Mouse (Mus musculus): Measurements from ENCODE around the gene Gm49325. TPM values are rescaled to one million over a fixed set of nuclear protein-coding genes. Genes with fewer than 3 reads are reported as not detected.

Gm49325 gene
- polyA plus RNA-seq, 1 experiment from 2014 or later: not detected

GRCm38 (mm10) chr10:77663949-77664665 is 58.1 kb downstream of the Gm49325 start:
- no peak for ATAC-seq (ENCODE audit: insufficient number of reproducible peaks, insufficient read depth, low FRiP score, low read depth)
- no peak overlapping the region for H3K27ac ChIP-seq (replicated peaks in 1 of 2; ENCODE audit: control insufficient read depth in 1 of 2, insufficient read depth in 1 of 2, low read depth in 2 of 2, low read length in 2 of 2)
- no peaks in the 10 kb centered on the region for H3K9me3 ChIP-seq (ENCODE audit: control insufficient read depth, low read length)
- H3K9ac ChIP-seq (ENCODE audit: low read length): no peak overlapping the region
- no peaks in the 10 kb centered on the region for H3K4me1 ChIP-seq (ENCODE audit: control insufficient read depth in 2 of 2, insufficient read depth in 2 of 2, low read length in 2 of 2)
- no peaks in the 10 kb centered on the region for H3K36me3 ChIP-seq (ENCODE audit: control insufficient read depth, insufficient read depth, low read length)
- no peak overlapping the region for H3K4me3 ChIP-seq (ENCODE audit: control insufficient read depth in 1 of 2, insufficient read depth in 1 of 2, low read depth in 1 of 2, low read length in 2 of 2)
- peak overlapping the region; percentile 41 for H3K4me2 ChIP-seq (ENCODE audit: low read length)
- 0 out of 2 replicates have a peak, but pooled peaks cover 6% of the 10 kb centered on the region for H3K27me3 ChIP-seq (ENCODE audit: control insufficient read depth, insufficient read depth, low read length)
- WGBS: 31% methylated on average over 43 of the region's 43 CpGs

- Histone ChIP-seq H3K36me3 (ENCODE audit: control insufficient read depth, insufficient read depth, low read length) (no peaks in the 10 kb centered on the region), H3K9ac (ENCODE audit: low read length) (no peak overlapping the region), H3K9me3 (ENCODE audit: control insufficient read depth, low read length) (no peaks in the 10 kb centered on the region), H3K27me3 (ENCODE audit: control insufficient read depth, insufficient read depth, low read length) (0 out of 2 replicates have a peak, but pooled peaks cover 6% of the 10 kb centered on the region), H3K4me2 (ENCODE audit: low read length) (no peak overlapping the region), H3K4me3 (ENCODE audit: control insufficient read depth in 1 of 2, insufficient read depth in 1 of 2, low read depth in 1 of 2, low read length in 2 of 2) (no peak overlapping the region), H3K27ac (replicated peaks in 1 of 2; ENCODE audit: control insufficient read depth in 1 of 2, insufficient read depth in 1 of 2, low read depth in 2 of 2, low read length in 2 of 2) (no peak overlapping the region), H3K4me1 (ENCODE audit: control insufficient read depth in 2 of 2, insufficient read depth in 2 of 2, low read length in 2 of 2) (no peaks in the 10 kb centered on the region)
- WGBS: 78% methylated on average over 8 of the region's 8 CpGs
- no peak for ATAC-seq (ENCODE audit: insufficient number of reproducible peaks, insufficient read depth, low FRiP score, low read depth)
Observed at GRCm38 (mm10) chr10:77666342-77666741, 60.3 kb downstream of the Gm49325 start.

GRCm38 (mm10) chr10:77667402-77667801 is 61.4 kb downstream of the Gm49325 start:
- no peaks in the 10 kb centered on the region for H3K9me3 ChIP-seq (ENCODE audit: control insufficient read depth, low read length)
- H3K27ac ChIP-seq (replicated peaks in 1 of 2; ENCODE audit: control insufficient read depth in 1 of 2, insufficient read depth in 1 of 2, low read depth in 2 of 2, low read length in 2 of 2): no peak overlapping the region
- no peaks in the 10 kb centered on the region for H3K4me1 ChIP-seq (ENCODE audit: control insufficient read depth in 2 of 2, insufficient read depth in 2 of 2, low read length in 2 of 2)
- H3K4me3 ChIP-seq (ENCODE audit: control insufficient read depth in 1 of 2, insufficient read depth in 1 of 2, low read depth in 1 of 2, low read length in 2 of 2): no peak overlapping the region
- no peak overlapping the region for H3K9ac ChIP-seq (ENCODE audit: low read length)
- H3K4me2 ChIP-seq (ENCODE audit: low read length): no peak overlapping the region
- 72% methylated on average over 4 of the region's 4 CpGs for WGBS
- ATAC-seq (ENCODE audit: insufficient number of reproducible peaks, insufficient read depth, low FRiP score, low read depth): no peak
- H3K36me3 ChIP-seq (ENCODE audit: control insufficient read depth, insufficient read depth, low read length): no peaks in the 10 kb centered on the region
- H3K27me3 ChIP-seq (ENCODE audit: control insufficient read depth, insufficient read depth, low read length): 0 out of 2 replicates have a peak, but pooled peaks cover 6% of the 10 kb centered on the region

GRCm38 (mm10) chr10:77670710-77671109 is 64.7 kb downstream of the Gm49325 start:
- 78% methylated on average over 4 of the region's 4 CpGs for WGBS
- H3K27ac ChIP-seq (replicated peaks in 1 of 2; ENCODE audit: control insufficient read depth in 1 of 2, insufficient read depth in 1 of 2, low read depth in 2 of 2, low read length in 2 of 2): no peak overlapping the region
- no peaks in the 10 kb centered on the region for H3K4me1 ChIP-seq (ENCODE audit: control insufficient read depth in 2 of 2, insufficient read depth in 2 of 2, low read length in 2 of 2)
- H3K36me3 ChIP-seq (ENCODE audit: control insufficient read depth, insufficient read depth, low read length): no peaks in the 10 kb centered on the region
- no peak overlapping the region for H3K9ac ChIP-seq (ENCODE audit: low read length)
- no peaks in the 10 kb centered on the region for H3K9me3 ChIP-seq (ENCODE audit: control insufficient read depth, low read length)
- no peak for ATAC-seq (ENCODE audit: insufficient number of reproducible peaks, insufficient read depth, low FRiP score, low read depth)
- H3K27me3 ChIP-seq (ENCODE audit: control insufficient read depth, insufficient read depth, low read length): peaks cover 3% of the 10 kb centered on the region
- H3K4me2 ChIP-seq (ENCODE audit: low read length): no peak overlapping the region
- H3K4me3 ChIP-seq (ENCODE audit: control insufficient read depth in 1 of 2, insufficient read depth in 1 of 2, low read depth in 1 of 2, low read length in 2 of 2): no peak overlapping the region

- no peak overlapping the region for H3K4me2 ChIP-seq (ENCODE audit: low read length)
- H3K4me3 ChIP-seq (ENCODE audit: control insufficient read depth in 1 of 2, insufficient read depth in 1 of 2, low read depth in 1 of 2, low read length in 2 of 2): no peak overlapping the region
- H3K36me3 ChIP-seq (ENCODE audit: control insufficient read depth, insufficient read depth, low read length): no peaks in the 10 kb centered on the region
- WGBS: 9% methylated on average over 4 of the region's 4 CpGs
- H3K27ac ChIP-seq (replicated peaks in 1 of 2; ENCODE audit: control insufficient read depth in 1 of 2, insufficient read depth in 1 of 2, low read depth in 2 of 2, low read length in 2 of 2): no peak overlapping the region
- H3K27me3 ChIP-seq (ENCODE audit: control insufficient read depth, insufficient read depth, low read length): peaks cover 11% of the 10 kb centered on the region
- H3K9ac ChIP-seq (ENCODE audit: low read length): no peak overlapping the region
- no peaks in the 10 kb centered on the region for H3K9me3 ChIP-seq (ENCODE audit: control insufficient read depth, low read length)
- H3K4me1 ChIP-seq (ENCODE audit: control insufficient read depth in 2 of 2, insufficient read depth in 2 of 2, low read length in 2 of 2): no peaks in the 10 kb centered on the region
- ATAC-seq (ENCODE audit: insufficient number of reproducible peaks, insufficient read depth, low FRiP score, low read depth): no peak
Observed at GRCm38 (mm10) chr10:77671519-77671918, 65.5 kb downstream of the Gm49325 start.

- H3K9ac ChIP-seq (ENCODE audit: low read length): no peak overlapping the region
- H3K27ac ChIP-seq (replicated peaks in 1 of 2; ENCODE audit: control insufficient read depth in 1 of 2, insufficient read depth in 1 of 2, low read depth in 2 of 2, low read length in 2 of 2): no peak overlapping the region
- WGBS: 51% methylated on average over 13 of the region's 13 CpGs
- no peaks in the 10 kb centered on the region for H3K9me3 ChIP-seq (ENCODE audit: control insufficient read depth, low read length)
- H3K4me1 ChIP-seq (ENCODE audit: control insufficient read depth in 2 of 2, insufficient read depth in 2 of 2, low read length in 2 of 2): peaks cover 0 to 5% of the 10 kb centered on the region in 2 experiments; a peak in 2 of 4 replicates
- no peak for ATAC-seq (ENCODE audit: insufficient number of reproducible peaks, insufficient read depth, low FRiP score, low read depth)
- H3K27me3 ChIP-seq (ENCODE audit: control insufficient read depth, insufficient read depth, low read length): peaks cover 33% of the 10 kb centered on the region
- no peaks in the 10 kb centered on the region for H3K36me3 ChIP-seq (ENCODE audit: control insufficient read depth, insufficient read depth, low read length)
- no peak overlapping the region for H3K4me2 ChIP-seq (ENCODE audit: low read length)
- no peak overlapping the region for H3K4me3 ChIP-seq (ENCODE audit: control insufficient read depth in 1 of 2, insufficient read depth in 1 of 2, low read depth in 1 of 2, low read length in 2 of 2)
Observed at GRCm38 (mm10) chr10:77673765-77674164, 67.8 kb downstream of the Gm49325 start.

GRCm38 (mm10) chr10:77677562-77677961 is 71.6 kb downstream of the Gm49325 start:
- Histone ChIP-seq H3K4me2 (ENCODE audit: low read length) (peak overlapping the region; percentile 61), H3K27me3 (ENCODE audit: control insufficient read depth, insufficient read depth, low read length) (peaks cover 49% of the 10 kb centered on the region), H3K4me3 (ENCODE audit: control insufficient read depth in 1 of 2, insufficient read depth in 1 of 2, low read depth in 1 of 2, low read length in 2 of 2) (peak overlapping the region; percentile 24 to 28; a peak in 3 of 4 replicates), H3K27ac (replicated peaks in 1 of 2; ENCODE audit: control insufficient read depth in 1 of 2, insufficient read depth in 1 of 2, low read depth in 2 of 2, low read length in 2 of 2) (no peak overlapping the region), H3K4me1 (ENCODE audit: control insufficient read depth in 2 of 2, insufficient read depth in 2 of 2, low read length in 2 of 2) (peaks cover 0 to 5% of the 10 kb centered on the region in 2 experiments; a peak in 2 of 4 replicates), H3K9me3 (ENCODE audit: control insufficient read depth, low read length) (no peaks in the 10 kb centered on the region), H3K36me3 (ENCODE audit: control insufficient read depth, insufficient read depth, low read length) (no peaks in the 10 kb centered on the region), H3K9ac (ENCODE audit: low read length) (peak overlapping the region; percentile 34; the same call in 1 of the 2 replicates)
- under 1% methylated on average over 35 of the region's 35 CpGs for WGBS
- ATAC-seq (ENCODE audit: insufficient number of reproducible peaks, insufficient read depth, low FRiP score, low read depth): no peak

Measured in heart, embryonic 14.5 days (tissue).